Mouse (Mus musculus) spleen, postnatal 14 days (tissue): ENCODE data around the gene Rnf6.
A peak's percentile ranks its signal among the peaks of the same experiment; 100 is the strongest.
"Not testable (repeated sequence)": the region's sequence is repeated elsewhere in the genome, so short reads cannot be mapped to it uniquely, and the experiment has no call there.

Source experiments
- DNase-seq, 2 experiments: peaks; one replicate each; pipeline ENCODE4 v3.0.0; 2021 to 2022; ENCODE audit warnings: low spot score in 2 of 2

The Rnf6 gene

GRCm38 (mm10) chr5:146230864-146231654 lies 9.7 kb upstream of the Rnf6 start, which contains the start of gene Cdk8:
TSS of gene Cdk8 (plus strand) at chr5:146231230.
- DNase-seq: peak; percentile 77 to 82

DNA sequence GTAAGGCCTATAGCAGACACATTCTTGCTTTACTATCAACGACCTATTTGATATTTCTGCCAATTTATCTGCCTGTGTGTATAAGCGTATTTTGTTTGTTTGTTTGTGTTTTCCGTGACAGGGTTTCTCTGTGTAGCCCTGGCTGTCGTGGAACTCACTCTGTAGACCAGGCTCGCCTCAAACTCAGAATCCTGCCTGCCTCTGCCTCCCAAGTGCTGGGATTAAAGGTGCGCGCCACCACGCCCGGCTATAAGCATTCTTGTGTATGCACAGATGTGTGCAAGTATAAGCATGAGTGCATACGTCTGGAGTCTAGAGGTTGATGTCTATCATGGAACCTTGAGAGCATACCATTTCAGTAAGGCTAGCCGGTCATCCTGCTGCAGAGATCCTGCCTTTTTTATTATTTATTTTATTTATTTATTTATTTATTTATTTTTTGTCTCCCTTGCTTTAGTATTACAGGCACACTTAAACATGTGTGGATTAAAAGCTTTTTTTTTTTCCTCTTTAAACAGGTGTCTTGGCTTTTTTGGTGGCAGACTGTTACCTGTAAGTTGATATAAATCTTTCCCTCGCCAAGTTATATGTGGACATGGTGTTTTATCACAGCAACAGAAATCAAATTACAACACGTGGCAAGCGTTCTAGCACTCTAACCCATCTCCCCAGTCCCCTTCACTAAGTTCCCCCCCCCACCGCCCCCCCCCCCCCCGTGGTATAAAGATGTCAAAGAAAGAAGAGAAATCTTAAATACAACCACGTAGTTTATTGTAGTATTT lies 8.7 kb upstream of the Rnf6 start:
- no peak for DNase-seq

DNA sequence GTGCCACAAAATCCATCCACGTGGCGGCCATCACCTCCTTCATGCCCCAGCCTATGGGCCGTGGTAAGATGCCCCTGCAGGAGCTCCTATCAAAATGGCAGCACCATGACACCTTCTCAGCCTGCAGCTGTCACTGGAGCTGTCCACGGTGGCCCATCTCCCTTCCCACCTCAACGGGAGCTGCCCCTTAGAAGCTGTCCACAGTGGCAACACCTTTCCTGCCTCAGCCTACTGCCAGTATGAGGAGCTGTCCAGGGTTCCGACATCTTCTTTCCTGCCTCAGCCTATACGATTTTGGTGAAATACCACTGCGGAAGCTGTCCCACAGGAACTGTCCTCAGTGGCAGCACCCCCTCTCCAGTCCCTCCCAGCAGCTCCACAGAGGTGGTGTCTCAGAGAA lies 6.1 kb upstream of the Rnf6 start:
- DNase-seq: no peak

DNA sequence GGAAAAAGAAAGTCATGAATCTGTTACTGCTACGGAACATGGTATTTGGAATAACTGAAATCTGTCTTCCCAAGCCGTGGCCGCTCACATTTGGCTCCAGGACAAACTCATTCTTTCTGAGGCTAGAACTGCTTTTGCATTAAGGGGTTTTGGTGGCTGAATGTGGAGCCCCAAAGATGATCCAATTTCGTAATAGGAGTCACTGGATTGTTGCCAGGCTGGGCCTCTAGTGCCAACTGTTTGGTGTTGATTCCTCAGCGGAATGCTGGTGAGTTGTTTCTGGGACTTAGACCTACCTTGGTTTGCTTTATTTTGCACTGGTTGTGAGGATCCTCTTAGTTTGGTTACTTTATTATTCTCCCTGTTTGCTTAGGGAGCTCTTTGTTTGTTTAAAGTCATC lies 2.4 kb upstream of the Rnf6 start:
- DNase-seq: no peak

GRCm38 (mm10) chr5:146221722-146222121 lies 367 bp upstream of the Rnf6 start:
- no peak for DNase-seq

DNA sequence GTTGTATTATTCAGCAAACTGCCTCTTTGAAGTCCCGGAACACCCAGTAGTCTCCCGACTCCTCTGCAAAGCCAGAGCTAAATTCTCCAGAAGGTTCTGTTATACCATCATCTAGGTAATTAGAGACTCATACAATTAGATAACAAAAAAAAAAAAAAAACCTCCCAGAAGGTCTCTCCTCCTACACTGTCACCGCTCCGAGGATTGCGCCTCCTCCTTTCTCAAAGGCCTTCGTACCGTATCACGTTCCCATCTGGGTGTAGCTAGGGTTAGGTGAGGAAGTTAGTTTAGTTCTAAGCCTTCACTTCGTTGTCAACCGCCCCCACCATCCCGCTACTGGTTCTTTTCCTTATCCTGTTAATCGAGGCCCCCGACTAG lies 865 bp downstream of the Rnf6 start:
- no peak for DNase-seq

- no peak for DNase-seq
Measured at GRCm38 (mm10) chr5:146205537-146205936, 15.8 kb downstream of the Rnf6 start.

DNA sequence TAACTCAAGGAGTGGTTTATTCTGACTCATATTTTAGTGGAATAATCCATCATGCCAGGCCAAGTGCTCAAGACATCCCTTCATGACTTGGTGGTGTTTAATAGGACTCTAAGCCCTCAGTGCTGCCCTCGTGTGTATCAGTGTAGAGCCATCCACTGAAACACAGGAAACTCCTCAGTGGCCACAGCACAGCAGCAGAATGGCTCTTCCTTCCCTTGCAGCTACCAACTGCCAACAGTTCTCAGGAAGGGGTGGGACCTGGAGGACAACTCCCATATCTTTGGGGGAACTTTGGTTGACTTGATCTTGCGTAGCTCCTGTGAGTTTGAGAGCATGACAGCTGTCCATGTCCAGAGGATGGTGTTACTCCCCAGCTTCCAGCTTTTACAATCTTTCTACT lies 17.4 kb downstream of the Rnf6 start:
- no peak for DNase-seq

- no peak for DNase-seq
Measured at GRCm38 (mm10) chr5:146200580-146200979, 20.8 kb downstream of the Rnf6 start.

GRCm38 (mm10) chr5:146199540-146199939 lies 21.8 kb downstream of the Rnf6 start:
- DNase-seq: no peak

- no peak for DNase-seq
Measured at GRCm38 (mm10) chr5:146199073-146199472, 22.3 kb downstream of the Rnf6 start.

- no peak for DNase-seq
Measured at GRCm38 (mm10) chr5:146193360-146193759, 28.0 kb downstream of the Rnf6 start.

DNA sequence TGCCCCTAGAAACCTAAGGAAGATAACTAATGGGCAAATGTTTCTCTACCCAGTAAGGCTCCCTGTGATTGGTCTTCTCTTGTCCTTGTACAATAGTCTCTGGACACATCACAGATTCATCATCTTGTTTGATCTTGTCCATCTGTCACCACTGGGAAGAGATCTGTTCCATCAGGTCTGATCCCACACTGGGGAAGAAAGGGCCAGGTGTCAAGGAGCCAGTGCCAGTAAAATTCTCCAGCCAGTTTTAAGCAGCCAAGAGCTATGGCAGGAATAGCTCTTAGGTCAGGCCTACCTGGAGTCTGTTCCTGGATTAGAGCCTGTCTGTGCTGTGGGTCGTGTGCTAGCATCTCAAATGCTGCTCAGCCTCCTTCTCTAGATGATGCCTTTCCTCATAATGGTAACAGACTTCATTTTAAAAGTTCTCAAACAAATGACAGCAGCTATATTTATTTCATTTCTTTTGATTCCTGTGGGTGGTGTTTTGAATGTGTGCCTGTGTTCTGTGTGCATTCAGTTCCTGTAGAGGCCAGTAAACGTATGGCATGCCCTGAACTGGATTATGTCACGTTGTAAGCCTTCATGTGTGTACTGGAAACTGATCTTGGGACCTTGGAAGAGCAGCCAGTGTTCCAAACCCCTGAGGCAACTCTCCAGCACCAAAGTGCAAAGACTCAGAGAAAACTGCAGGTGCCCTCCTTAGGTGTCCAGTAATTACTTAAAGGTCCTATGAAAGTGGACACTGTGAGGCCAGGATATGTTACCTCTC lies 30.7 kb downstream of the Rnf6 start:
- no peak for DNase-seq

DNA sequence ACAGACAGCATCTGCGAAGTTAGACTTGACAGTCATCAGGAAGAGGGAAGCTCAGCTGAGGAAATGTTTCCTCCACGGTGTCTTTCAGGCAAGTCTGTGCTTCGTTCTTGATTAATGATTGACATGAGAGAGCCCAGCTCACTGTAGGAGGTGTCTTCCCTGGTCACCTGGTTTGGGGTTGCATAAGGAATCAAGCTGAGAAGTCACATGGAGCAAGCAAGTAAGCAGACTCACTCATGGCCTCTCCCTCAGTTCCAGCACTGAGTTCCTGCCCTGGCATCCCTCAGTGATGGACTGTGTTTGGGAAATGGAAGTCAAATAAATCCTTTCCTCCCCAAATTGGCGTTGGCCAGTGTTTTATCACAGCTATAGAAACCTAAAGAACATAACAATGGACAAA lies 31.3 kb downstream of the Rnf6 start:
- no peak for DNase-seq

GRCm38 (mm10) chr5:146188712-146189111 lies 32.6 kb downstream of the Rnf6 start:
- DNase-seq: no peak

DNA sequence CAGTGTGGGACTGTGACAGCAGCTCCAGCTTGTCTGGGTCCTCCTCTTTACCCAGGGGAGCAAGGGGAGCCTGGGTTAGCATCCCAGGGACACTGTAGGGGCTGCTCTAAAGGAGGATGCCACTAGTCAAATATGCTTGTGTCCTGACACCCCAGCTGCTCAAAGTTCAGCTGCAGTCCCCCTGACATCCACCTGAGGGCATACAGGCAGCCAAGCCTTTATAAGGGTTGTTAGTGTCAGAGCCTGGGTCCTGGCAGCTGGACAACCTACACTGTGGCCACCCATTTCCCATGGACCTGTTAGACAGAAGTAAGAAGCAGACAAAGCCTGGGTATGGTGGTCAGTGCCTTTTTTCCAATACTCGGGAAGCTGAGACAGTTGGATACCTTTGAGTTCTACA lies 33.2 kb downstream of the Rnf6 start:
- no peak for DNase-seq

- peak; percentile 17 to 47 for DNase-seq
Measured at GRCm38 (mm10) chr5:146187441-146187840, 33.9 kb downstream of the Rnf6 start.

DNA sequence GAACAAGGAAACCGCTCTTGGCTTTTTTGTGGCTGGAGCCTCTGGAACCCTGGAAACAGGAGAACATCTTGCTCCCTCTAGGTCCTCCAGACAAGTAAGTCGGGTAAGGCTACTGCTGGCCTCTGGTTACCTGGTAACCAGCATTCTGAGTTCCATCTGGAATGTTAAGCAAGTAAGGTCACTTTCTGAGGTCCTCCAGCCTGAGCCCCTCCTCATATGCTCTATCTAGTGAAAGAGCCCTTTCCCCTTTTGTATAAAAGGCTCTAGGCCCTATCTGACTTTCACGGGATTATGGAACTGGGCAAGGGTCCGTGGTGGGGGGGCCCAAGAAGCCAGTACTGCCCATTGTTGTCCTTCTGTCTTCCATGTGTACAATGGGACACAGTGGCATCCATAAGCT lies 36.2 kb downstream of the Rnf6 start, which contains the start of gene 1700001J03Rik:
Gene 1700001J03Rik, minus strand, starts transcription at position 101 of the 400 bp plus-strand sequence.
- DNase-seq: not testable (repeated sequence)

DNA sequence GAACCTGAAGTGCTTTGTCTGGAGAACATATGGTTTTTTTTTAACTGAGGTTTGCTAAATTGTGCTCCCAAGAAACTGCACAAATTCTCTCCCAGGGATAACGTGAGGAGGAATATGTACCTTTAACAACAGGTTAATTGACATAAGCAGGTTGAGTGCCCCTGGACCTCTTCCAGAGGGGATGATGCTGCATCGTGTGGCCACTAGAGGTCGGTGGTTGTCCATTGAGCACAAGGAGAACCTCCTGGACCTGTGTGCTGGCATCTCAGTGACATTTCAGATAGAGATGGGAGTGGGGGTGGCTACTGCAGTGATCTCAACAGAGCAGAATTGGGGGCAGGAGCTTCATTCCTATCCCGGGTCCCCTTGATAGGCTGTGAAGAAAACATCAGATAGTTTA lies 48.6 kb downstream of the Rnf6 start:
- DNase-seq: not testable (repeated sequence)

GRCm38 (mm10) chr5:146170621-146171020 lies 50.7 kb downstream of the Rnf6 start, which contains the start of gene Gm6309:
TSS of gene Gm6309 (minus strand) at chr5:146170721.
- not testable (repeated sequence) for DNase-seq

- DNase-seq: not testable (repeated sequence)
Measured at GRCm38 (mm10) chr5:146160439-146160838, 60.9 kb downstream of the Rnf6 start, which contains the start of gene Gm5565. TSS of gene Gm5565 (minus strand) at chr5:146160539.
